Mouse (Mus musculus) central nervous system, embryonic 14 days (tissue): ENCODE measurements around the gene Cdc34. TPM values are rescaled to one million over a fixed set of nuclear protein-coding genes. Genes with fewer than 3 reads are reported as not detected.

Experiments
- polyA plus RNA-seq: library from polyadenylated mRNA; depleted of rRNA; stranded (reverse); fragments of >200 nt; gene quantifications from 2 replicates; pipeline ENCODE4 v1.2.3, GENCODE M21; 2012; rRNA removed

Cdc34 gene
- 129 and 130 TPM in 2 replicates for polyA plus RNA-seq

DNA sequence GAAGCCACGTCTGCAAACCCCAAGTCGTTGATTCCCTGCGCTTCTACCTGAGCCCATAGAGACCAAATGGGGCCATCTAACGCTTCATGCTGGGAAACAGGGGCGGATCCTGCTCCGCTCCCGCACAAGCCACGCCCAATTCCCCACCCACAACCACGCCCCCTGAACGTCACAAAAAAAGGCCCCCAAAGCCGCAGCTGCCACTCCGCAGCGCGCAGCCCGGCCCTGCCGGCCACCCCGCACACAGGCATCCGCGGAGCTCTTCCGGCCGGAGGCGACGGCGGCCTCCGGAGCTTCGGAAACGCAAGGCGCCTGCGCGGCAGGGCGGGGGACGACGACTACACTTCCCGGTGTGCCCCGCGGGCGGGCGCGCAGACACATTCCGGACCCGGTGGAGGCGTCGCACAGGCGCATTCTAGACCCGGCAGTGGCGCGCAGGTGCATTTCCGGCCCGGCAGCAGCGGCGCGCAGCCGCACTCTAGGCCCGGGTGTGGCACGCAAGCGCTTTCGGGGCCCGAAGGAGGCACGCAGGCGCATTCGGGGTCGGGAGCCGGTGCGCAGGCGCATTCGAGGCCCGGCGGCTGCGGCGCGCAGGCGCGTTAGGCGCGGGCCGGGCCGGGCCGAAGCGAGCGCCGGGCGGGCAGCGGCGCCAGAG is at the start of gene Cdc34:
Gene Cdc34, plus strand, starts transcription at position 605 of the 655 bp plus-strand sequence.

DNA sequence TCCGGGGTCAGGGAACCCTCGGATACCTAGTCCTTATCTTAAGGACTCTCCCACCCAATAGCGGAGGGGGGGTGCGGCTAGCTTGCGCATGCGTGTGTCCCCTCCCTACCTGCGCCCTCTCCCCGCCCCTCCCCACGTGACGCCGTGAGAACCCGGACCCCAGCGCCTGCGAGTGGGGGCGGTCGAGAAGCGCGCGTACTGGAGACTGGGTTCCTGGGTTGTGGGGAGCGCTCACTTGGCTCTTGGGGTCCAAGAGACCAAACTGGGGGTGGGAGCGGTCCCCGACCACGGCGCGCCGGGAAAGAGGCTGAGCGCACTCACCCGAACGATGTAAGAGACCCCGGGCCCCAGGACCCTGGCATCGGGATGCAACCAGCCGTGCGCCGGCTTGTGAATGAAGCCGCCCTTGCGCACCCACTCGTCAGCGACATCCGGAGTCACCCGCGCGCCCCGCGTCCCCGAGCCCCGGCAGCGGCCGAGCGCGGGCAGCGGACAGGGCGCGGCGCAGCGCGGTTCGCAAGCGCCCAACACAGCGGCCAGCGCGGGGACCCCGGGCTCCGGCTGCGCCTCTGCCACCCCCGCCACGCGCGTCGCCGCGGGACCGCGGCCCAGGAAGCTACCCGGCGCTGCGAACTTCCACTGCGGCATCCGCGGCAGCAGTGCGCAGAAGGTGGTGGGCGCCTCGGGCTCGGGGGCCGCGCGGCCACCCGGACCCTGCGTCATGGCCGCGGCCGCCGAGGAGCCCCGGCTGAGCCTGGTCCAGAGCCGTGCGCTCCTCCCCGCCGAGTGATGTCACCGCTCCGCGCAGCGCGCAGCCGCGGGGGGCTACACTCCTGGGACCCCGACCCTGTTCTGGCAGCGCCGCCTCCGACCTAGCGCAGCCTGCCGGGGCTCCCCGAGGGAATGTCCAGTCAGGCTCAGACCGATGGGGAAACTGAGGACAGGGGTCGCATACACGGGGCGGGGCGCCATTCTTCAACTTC is 44.6 kb upstream of the Cdc34 start, which contains the start of gene Shc2:
Gene Shc2, minus strand, starts transcription at position 791 of the 983 bp plus-strand sequence.

DNA sequence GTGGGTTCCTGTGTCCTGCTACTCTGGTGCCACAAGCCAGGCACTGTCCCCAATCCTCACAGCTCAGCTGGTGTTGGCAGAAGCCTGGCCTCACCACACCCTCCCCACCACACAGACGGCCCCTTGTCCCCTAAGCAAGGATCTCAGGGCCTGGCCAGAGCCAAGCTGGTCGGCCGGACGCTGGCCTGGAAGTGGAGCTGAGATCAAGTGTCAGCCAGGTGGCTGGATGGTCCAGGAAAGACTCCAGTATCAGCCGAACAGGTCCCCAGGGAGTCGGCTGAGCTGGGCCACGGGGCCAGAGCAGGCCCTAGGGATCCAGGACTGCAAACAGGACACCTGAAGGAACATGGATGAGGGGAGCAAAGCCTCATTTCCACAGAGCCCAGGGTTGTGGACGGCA is 36.3 kb upstream of the Cdc34 start, which contains the start of gene Odf3l2:
Gene Odf3l2, minus strand, starts transcription at position 28 of the 400 bp plus-strand sequence.

DNA sequence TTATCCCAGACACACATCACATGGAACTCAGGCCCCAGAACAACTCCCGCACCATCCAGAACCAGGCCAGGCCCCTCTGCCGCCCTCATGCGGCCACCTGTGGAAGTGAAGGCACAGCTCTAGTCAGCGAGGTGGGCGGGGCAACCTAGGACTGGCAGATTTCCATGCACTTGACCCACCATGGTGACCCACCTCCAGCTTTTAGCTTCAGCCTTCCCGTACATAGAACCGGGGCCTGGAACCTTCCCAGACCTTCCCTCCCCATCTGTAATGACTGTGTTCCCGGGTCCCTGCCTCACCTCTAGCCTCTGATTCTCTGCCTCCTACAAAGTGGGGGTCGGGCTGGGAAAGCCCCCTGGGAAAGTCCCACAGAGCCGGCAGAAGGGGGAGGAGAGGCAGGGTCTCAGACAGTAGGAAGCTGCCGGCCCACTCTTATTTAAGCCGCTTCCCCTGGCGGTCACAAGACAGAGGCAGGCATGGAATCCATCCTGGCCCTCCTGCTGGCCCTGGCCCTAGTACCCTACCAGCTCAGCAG is 17.8 kb upstream of the Cdc34 start, which contains the start of gene Madcam1:
Gene Madcam1, plus strand, starts transcription at position 429 of the 535 bp plus-strand sequence.

DNA sequence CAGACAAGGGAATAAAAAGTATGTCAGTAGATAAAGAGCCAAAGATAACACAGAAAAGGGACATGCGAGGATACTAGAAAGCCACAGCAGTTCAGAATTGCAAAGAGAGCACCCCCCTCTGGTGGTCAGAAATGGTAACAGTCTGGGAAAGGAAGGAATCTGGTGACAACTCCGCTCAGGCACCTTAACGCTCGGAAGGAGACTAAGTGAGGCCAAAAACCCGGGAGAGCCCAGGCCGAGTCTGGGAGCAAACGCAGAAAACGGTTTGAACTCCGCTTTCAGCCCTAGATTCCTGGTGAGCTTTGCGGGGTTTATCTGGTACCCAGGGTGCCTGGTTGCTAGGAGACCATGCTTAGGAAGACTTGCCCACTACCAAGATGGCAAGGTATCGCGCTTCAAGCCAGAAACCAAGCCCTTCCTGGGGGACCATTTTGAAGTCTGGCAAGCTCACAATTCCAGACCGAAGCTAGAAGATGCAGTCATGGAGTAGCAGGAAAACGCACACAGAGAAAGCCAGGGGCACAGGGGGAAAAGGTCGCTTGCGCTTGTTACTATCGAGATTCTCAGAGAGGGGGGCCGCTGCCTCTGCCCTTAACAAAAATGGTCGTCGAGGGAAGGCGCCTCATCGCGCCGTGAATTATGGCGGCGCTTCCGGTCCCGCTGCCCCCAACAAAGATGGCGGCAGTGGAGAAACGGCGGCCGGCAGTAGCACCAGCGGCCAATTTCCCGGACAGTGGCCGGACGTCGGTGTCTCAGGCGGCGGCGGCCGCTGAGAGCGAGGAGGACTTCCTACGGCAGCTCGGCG is 13.0 kb upstream of the Cdc34 start, which contains the start of gene Tpgs1:
Gene Tpgs1, plus strand, starts transcription at position 599 of the 805 bp plus-strand sequence.

DNA sequence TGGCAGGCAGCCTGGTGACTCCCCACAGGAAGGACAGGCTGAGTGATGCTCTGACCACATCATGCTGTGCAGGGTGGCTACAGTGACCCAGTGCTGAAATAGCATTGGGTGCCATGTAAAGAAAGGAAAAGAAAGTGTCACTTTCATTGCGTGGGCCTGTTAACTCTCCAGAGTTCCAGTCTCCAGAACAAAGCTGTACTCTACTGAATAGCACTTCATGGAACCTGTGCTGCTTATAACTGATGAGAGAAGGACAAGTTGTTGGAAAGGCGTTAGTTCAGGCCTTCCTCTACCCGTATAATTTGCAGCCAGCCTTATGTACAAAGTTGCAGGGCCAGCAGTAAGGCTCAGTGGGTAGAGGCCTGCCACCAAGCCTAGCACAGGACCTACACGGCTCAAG is 6.7 kb downstream of the Cdc34 start, which contains the start of gene Gzmm:
Gene Gzmm, plus strand, starts transcription at position 301 of the 400 bp plus-strand sequence.

DNA sequence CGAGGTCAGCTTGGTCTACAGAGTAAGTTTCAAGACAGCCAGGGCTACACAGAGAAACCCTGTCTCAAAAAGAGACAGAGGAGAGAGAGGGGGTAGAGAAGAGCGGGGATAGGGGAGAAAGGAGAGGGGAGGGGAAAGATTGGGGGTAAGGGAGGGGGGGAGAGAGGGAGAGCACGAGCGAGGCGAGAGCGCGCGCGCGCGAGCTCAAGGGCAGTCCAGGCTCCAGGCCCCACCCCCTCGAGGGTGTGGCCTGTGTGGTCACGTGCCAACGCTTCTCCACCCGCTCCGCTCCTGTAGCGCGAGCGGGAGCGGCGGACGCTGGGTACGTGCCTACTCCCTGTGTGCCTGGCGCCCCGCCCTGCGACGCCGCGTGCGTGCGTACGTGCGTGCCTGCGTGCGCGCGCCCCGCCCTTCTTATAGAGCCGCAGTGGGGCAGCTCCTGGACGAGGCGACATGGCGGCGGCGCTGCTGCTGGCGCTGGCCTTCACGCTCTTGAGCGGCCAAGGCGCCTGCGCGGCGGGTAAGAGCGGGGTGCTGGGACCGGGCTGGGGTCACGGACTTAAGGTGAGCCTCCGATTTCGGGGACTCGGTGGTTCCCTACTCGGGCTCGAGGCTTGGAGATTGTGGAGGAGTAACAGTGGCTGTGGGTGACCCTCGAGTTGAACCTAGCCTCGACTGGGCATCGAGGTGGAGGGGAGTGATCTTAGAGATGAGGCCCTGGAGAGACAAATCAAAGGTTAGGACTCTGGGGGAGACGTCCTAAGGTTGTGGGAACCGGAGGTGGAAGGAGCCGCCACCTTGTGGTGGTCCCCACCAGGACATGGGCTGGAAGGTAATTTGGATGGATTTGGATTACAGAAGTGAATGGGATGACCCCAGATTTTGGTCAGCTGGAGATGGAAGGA is 22.3 kb downstream of the Cdc34 start, which contains the start of gene Bsg:
Gene Bsg, plus strand, starts transcription at position 427 of the 905 bp plus-strand sequence.

DNA sequence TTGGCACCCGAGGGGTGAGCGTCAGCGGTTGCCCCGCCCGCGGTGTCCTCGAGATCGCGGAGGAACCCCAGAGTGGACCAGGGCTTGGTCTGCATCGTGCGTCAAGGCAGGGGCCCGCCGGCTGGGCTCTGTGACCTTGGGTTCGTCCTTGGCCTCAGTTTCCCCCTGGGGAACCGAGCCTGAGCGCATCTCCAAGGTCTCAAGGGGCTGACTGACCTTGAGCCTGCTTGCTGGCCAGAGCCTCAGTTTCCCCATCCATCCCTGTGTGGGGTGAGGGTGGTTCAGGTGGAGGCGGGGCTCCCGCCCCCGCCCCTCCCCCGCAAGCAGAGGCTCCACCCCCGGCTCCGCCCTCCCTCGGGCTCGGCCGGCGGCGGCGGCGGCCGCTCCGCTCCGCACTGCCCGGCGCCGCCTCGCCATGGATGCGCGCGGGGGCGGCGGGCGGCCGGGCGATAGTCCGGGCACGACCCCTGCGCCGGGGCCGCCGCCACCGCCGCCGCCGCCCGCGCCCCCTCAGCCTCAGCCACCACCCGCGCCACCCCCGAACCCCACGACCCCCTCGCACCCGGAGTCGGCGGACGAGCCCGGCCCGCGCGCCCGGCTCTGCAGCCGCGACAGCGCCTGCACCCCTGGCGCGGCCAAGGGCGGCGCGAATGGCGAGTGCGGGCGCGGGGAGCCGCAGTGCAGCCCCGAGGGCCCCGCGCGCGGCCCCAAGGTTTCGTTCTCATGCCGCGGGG is 34.4 kb downstream of the Cdc34 start, which contains the start of gene Hcn2:
Gene Hcn2, plus strand, starts transcription at position 381 of the 734 bp plus-strand sequence.

Other genes starting within 250 kb of the Cdc34 start
- gene Vmn2r83, start 213.5 kb upstream of the Cdc34 start, polyA plus RNA-seq = not detected in 2 replicates
- gene Plpp2, start 148.4 kb upstream of the Cdc34 start, polyA plus RNA-seq = 6.7 and 8.7 TPM in 2 replicates
- gene Mier2, start 127.0 kb upstream of the Cdc34 start, polyA plus RNA-seq = 126 and 127 TPM in 2 replicates
- gene Theg, start 94.9 kb upstream of the Cdc34 start, polyA plus RNA-seq = not detected in 2 replicates
- gene C2cd4c, start 68.2 kb upstream of the Cdc34 start, polyA plus RNA-seq = 5.7 and 7.0 TPM in 2 replicates
- gene Shc2, start 44.3 kb upstream of the Cdc34 start, polyA plus RNA-seq = 41.4 and 51.8 TPM in 2 replicates
- 0.13 TPM in 1 of 2 replicates, not detected in the other for gene Odf3l2, start 36.5 kb upstream of the Cdc34 start, polyA plus RNA-seq
- gene Madcam1, start 17.6 kb upstream of the Cdc34 start, polyA plus RNA-seq = 0.74 and 1.9 TPM in 2 replicates
- gene Tpgs1, start 12.8 kb upstream of the Cdc34 start, polyA plus RNA-seq = 71.9 and 73.4 TPM in 2 replicates
- 1.2 and 1.8 TPM in 2 replicates for gene Gzmm, start 6.8 kb downstream of the Cdc34 start, polyA plus RNA-seq
- 479 and 560 TPM in 2 replicates for gene Bsg, start 22.3 kb downstream of the Cdc34 start, polyA plus RNA-seq
- 7.4 and 8.4 TPM in 2 replicates for gene Hcn2, start 34.4 kb downstream of the Cdc34 start, polyA plus RNA-seq
- gene Polrmt, start 64.4 kb downstream of the Cdc34 start, polyA plus RNA-seq = 63.8 and 70.7 TPM in 2 replicates
- gene Fgf22, start 72.9 kb downstream of the Cdc34 start, polyA plus RNA-seq = 0.55 and 0.59 TPM in 2 replicates
- gene Rnf126, start 84.8 kb downstream of the Cdc34 start, polyA plus RNA-seq = 151 and 157 TPM in 2 replicates
- 1.9 and 3.5 TPM in 2 replicates for gene Fstl3, start 95.1 kb downstream of the Cdc34 start, polyA plus RNA-seq
- 0.10 and 0.13 TPM in 2 replicates for gene Prss57, start 108.8 kb downstream of the Cdc34 start, polyA plus RNA-seq
- gene Palm, start 111.4 kb downstream of the Cdc34 start, polyA plus RNA-seq = 138 and 149 TPM in 2 replicates
- 0.93 and 0.94 TPM in 2 replicates for gene Misp, start 138.8 kb downstream of the Cdc34 start, polyA plus RNA-seq
- gene Ptbp1, start 172.2 kb downstream of the Cdc34 start, polyA plus RNA-seq = 210 and 249 TPM in 2 replicates
- gene Prtn3, start 192.3 kb downstream of the Cdc34 start, polyA plus RNA-seq = 14.8 and 17.6 TPM in 2 replicates
- gene Plppr3, start 192.4 kb downstream of the Cdc34 start, polyA plus RNA-seq = 764 and 843 TPM in 2 replicates
- gene Elane, start 204.1 kb downstream of the Cdc34 start, polyA plus RNA-seq = 0.29 and 0.48 TPM in 2 replicates
- gene Cfd, start 208.7 kb downstream of the Cdc34 start, polyA plus RNA-seq = 0.32 and 0.45 TPM in 2 replicates
- gene Med16, start 226.7 kb downstream of the Cdc34 start, polyA plus RNA-seq = 72.2 and 72.6 TPM in 2 replicates
- not detected in 2 replicates for gene Gm26602, start 228.7 kb downstream of the Cdc34 start, polyA plus RNA-seq
- 2.9 and 3.3 TPM in 2 replicates for gene Kiss1r, start 234.8 kb downstream of the Cdc34 start, polyA plus RNA-seq
- gene R3hdm4, start 239.0 kb downstream of the Cdc34 start, polyA plus RNA-seq = 151 and 165 TPM in 2 replicates
- 5.7 and 5.8 TPM in 2 replicates for gene Arid3a, start 244.8 kb downstream of the Cdc34 start, polyA plus RNA-seq